Mouse (Mus musculus): ENCODE measurements around the gene Prss1.
"Not testable (repeated sequence)": the region's sequence is repeated elsewhere in the genome, so short reads cannot be mapped to it uniquely, and the experiment has no call there.

DNA sequence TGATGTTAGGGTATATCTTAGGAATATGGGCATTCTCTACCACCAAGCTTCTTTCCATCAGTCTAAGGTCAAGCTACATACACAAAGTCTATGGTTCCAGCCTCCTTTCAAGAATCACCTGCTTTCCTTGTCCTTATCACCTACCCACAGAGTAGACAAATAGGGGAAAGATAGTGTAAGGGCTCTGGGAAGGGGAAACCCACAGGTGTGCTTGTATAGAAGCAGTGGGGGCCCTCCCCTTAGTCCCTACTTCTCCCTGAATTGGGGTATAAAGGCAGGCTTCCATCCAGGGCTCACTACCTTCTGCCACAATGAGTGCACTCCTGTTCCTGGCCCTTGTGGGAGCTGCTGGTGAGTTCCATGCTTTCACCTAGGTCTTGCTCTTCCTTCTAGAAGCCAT, at the start of gene Prss1:
- TF ChIP-seq CTCF, POLR2A (IDR thresholded peaks at IDR 0.05; ENCODE audit: extremely low read depth, insufficient read depth, low read length): not testable (repeated sequence)

Data from cortical plate, adult 2 months (tissue).